Mouse (Mus musculus): ENCODE results near the gene Spred2.
"Not testable (repeated sequence)": the region's sequence is repeated elsewhere in the genome, so short reads cannot be mapped to it uniquely, and the experiment has no call there.

Gene Spred2

DNA sequence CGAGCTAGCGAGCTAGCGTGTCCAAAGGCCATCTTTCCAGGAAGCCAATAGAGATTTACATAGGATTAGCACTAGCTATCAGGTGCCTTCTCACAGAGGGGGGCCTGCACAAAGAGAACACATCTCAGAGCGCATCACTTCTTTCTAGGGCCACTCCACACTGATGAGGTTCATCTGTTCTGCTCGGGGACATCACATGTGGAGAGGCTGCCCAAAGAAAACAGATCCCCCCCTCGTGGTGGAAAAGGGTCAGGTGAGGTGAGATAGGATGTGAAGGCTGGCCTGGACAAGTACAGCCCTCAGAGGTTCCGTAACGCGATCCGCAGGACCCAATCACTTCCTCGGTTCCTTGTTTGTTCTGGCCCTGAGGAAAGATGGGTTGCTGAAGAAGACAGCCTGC is 101.7 kb downstream of the Spred2 start:
- DNase-seq, result no peak

DNA sequence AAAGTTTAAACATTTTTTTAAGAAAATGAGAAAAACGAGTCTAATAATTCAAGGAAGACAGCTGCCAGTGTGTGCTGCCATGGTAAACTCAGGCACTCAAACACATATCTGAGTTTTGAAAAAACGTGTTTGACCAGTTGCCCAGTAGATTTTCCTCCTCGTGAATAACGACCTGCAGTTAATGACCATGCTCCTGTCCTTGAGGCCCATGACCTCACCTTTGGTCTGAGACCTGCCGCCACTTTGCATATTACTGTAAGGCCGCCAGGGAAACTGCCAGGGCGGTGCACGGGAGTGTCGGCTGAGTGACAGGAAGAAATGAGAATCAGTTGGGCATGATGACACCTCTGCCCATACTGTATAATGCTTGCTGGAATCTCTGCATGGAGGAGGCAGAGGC is 103.5 kb downstream of the Spred2 start:
- DNase-seq, result no peak

GRCm38 (mm10) chr11:20028396-20028795 is 104.2 kb downstream of the Spred2 start:
- no peak for DNase-seq

- DNase-seq, result no peak
These were observed 104.8 kb downstream of the Spred2 start for GRCm38 (mm10) chr11:20029014-20029413.

GRCm38 (mm10) chr11:20030973-20031372 is 106.8 kb downstream of the Spred2 start:
- not testable (repeated sequence) for DNase-seq

- peak; percentile 75 for DNase-seq
These were observed 107.4 kb downstream of the Spred2 start for GRCm38 (mm10) chr11:20031536-20031935.

DNA sequence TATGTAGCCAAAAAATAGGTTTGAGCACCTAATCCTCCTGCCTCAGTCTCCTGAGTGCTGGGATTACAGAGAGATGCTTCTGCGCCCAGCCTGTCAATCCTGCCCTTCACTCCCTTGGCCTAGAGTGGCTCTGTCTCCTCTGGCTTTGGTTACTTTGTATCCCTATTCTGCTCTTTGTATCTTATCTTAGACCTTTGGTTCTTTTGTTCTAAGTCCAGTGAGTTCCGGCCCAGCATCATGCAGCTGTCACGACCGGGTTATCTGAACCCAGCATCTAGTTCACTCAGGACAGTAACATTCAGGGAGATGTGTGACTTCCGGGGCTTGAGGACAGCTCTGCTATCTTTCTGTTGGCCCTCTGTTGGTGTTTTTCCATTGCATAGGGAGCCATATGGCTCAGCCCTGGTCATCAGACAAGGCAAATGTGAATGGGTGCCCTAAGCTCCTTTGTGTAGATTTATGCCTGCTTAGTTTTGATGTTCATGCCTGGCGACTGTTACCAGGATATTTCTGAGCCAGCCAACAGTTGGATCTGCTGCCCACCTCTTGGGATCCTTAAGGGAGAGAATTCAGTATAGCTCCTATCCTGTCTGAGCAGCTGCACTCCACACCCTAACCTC is 109.5 kb downstream of the Spred2 start:
- DNase-seq, result no peak

DNA sequence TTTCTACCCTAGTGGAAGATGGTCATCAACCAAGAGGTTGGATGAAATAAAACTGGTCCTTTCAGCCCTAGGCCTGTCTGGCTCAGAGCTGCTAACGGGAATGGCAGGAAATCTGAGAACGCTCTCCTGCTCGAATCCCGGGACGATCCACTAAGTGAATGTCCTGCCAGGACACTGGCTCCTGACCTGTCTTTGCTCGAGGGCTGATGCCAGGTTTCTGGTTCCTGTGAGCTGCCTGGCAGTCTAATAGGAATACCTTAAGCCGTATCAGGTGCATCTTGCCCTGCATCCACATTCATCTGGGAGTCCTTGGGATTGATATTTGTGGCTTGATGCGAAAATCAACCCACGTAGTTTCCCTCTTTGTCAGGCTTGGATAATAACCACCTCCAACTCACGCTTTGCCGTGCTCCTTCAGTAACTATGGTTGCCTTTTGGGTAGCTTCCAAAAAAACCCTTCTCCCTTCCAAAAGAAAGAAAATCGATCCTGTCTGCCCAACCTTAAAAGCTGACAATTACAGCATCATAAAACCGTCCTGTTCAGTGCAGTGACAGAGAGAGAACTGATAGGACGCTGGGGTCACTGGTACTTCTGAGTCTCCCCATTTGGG is 110.3 kb downstream of the Spred2 start:
- DNase-seq, result no peak

GRCm38 (mm10) chr11:20035343-20035928 is 111.3 kb downstream of the Spred2 start:
- peak; percentile 81 for DNase-seq

DNA sequence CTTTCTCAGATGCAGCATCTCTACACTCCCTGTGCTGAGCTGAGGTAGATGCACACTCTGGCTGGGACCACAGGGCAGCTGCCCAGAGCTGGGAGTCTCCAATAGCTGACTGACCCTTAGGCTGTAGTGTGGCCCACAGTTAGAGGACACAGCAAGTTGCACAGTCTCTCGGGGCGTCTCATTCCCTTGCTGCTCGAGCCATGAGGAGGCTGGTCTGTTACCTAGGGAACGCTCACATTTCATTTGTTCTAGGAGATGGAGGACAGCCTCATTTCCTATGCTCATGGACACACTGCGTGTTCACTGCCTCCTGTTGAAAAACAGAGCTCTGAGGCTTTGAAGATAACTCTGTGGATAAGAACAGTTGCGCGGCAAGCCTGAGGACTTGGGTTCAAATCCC is 111.8 kb downstream of the Spred2 start:
- DNase-seq, result no peak

DNA sequence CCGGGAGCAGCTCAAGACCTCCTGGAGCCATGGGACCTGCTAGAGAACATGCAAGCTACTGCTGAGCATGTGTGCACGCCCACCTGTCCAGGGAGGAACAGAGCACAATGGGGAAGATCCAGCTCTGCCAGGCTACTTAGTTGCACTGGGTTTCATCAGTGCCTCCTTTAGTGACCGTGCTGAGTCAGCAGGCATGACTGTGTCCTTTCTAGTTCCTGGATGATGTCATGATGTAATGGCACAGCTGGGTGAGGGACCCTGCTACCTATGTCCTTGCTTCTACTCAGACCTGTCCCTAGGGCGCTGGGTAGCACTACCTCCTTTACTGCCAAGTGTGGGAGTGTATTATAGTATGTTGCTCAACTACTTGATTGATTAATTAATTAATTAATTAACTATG is 113.6 kb downstream of the Spred2 start:
- no peak for DNase-seq

DNA sequence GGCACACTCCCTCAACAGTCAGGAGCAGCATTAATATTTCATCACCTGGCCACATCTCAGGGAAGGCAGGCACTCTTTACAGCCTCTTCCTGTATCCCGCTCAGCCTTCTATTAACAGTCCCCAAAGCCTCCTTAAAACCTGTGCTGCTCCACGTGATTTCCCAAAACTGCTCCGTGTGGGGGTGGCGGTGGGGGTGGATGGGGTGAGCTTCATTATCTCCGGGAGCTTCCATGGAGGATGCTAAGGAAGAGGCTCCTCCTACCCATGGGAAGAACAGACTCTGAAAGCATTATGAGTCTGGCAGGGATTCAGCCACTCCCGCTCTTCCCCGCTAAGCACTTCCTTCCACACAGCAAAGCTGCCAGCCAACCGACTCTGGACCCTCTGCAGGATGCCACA is 114.5 kb downstream of the Spred2 start:
- DNase-seq, result no peak

GRCm38 (mm10) chr11:20041164-20041920 is 117.2 kb downstream of the Spred2 start:
- peak; percentile 72 for DNase-seq

DNA sequence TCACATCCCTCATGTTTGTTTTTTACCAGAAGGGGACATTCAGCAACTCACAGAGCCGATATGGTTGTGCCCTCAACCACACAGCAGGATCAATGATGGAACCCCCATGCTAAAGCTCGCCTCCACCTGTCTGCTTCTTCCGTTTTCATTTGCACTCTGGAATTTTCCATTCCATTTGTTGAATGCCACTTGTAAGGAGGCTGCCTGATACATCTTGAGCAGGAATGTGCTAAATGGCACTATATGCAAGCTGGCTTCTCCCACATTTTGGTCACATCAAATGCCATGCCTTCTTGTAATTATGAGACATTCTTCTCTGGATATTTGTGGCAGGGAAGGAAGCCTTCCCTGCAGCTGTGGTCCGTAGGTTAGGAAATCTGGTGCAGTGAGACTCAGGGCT is 117.9 kb downstream of the Spred2 start:
- no peak for DNase-seq

GRCm38 (mm10) chr11:20043256-20043655 is 119.1 kb downstream of the Spred2 start:
- peak; percentile 51 for DNase-seq

DNA sequence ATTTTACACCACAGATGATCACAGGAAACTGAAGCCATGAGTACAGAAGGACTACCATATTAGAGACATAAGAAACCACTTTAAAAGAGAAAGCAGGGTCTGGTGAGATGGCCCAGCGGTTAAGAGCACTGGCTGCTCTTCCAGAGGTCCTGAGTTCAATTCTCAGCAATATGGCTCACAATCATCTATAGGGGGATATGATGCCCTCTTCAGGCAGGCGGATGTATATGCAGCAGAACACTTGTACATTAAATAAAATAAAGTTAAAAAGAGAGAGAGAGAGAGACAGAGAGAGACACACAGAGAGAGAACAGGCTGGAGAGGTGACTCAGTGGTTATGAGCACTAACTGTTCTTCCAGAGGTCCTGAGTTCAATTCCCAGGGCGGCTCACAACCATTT is 121.4 kb downstream of the Spred2 start:
- DNase-seq, result no peak

DNA sequence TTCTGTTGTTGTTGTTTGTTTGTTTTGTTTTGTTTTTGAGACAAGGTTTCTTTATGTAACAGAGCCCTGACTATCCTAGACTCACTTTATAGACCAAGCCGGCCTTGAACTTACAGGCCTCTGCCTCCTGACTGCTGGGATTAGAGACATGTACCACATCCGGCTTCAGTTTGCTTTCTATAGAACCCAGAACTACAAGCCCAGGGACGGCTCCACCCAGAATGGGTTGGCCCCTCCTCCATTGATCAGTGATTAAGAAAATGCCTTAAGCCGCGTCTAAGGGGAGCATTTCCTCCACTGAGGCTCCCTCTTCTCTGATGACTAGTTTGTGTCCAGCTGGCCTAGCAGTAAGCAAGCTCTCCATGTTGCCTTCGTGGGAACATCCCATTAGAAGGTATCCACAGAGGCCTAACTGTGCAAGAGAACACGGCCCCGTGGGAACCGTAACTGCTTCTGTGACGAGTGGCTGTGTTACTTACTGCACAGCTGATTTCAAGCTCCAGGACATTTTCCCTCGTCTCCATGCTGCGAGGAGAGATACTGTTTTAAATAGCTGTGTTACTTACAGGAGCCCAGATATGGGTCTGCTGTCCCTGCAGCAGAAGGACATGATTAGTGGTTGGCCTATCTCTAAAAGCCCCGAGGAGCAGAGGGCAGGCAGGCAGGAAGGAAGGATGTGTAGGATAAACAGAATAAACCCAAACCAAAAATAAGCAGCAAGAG is 128.8 kb downstream of the Spred2 start:
- DNase-seq, result no peak

DNA sequence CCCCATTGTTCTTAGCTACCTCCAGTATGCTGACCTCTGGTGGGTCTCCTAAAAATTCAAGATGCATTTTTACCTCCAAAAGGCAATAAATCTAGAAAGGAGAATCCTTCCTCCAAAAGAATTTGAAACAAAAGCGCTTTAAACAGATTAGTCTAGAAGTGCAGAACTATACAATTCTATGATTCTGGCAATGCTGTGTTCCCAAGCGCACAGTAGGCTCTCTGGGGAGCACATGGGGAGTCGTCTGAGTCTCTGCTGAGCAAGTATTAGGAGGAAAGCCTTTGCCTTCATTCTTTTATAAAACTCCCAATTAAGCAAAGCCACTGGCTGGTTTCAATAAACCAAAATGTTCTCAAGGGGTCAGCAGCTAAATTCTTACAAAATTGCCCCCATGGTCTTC is 129.8 kb downstream of the Spred2 start:
- no peak for DNase-seq

GRCm38 (mm10) chr11:20054617-20055016 is 130.4 kb downstream of the Spred2 start:
- no peak for DNase-seq

GRCm38 (mm10) chr11:20056168-20056567 is 132.0 kb downstream of the Spred2 start:
- no peak for DNase-seq

DNA sequence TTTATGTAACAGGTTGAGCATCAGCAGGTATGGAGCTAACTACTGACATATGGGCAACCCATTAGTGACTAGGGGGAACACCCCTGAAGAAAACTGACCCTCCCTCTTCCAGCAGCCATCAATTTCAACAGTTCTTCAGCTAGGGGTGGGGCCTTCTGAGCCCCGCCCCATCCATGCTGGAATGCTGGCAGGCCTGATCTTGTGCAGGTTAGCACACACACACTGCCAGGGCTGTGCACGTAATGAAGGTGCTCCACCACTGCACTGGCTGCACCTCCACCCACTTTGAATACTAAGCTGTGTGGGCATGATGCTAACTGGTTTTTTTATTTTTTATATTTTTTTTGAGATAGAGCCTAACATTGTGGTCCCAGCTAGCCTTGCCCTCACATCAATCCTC is 133.3 kb downstream of the Spred2 start:
- no peak for DNase-seq

DNA sequence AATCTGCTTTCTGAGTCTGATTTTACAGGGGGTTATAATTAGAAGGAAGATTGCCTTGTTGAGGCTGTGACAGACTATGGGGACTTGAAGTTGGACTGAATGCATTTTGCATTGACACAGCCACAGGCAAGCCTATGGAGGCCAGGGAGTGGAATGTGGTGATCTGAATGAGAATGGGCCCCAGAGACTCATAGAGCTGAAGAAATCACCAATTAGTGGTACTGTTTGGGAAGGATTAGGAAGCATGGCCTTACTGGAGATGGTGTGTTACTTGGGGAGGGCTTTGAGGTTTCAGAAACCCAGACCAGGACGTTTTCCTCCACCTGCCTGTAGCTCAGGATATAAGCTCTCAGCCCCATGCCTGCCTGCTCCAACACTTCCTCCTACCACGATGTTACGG is 135.6 kb downstream of the Spred2 start:
- no peak for DNase-seq

DNA sequence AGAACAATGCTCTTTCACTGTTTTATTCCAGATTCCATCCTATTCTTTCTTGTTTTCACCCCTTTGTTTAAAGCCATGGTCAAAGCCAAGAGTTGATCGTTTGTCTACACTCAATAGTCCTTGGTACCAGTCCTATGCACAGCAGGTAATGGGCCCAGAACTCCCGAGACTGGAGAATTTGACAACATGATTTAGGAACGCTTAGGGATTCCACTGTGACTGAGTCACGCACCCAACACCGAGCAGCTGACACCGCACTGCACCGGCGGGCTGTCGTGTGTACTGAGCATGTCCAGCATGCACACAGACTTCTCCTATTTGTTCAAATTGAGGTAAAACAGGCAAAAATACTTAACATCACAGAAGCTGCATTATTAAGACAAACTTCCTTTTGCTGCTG is 138.6 kb downstream of the Spred2 start:
- not testable (repeated sequence) for DNase-seq
